Mouse (Mus musculus) heart, postnatal 0 days (tissue): Measurements from ENCODE around the gene Col4a6. TPM values are rescaled to one million over a fixed set of nuclear protein-coding genes. Genes with fewer than 3 reads are reported as not detected.

Experiments used
- ATAC-seq: fragments of 200-750 bp; cut with Nextera tagmentation; 2 replicates; pipeline ENCODE4 v1.8.0; 2017; ENCODE audit warnings: low read depth, moderate number of reproducible peaks, moderate library complexity; ENCODE audit not compliant: insufficient read depth
- DNase-seq: peaks from one replicate; pipeline ENCODE4 v3.0.0-alpha.2; 2016; ENCODE audit warnings: low spot score
- H3K27ac ChIP-seq: fragments of 300-500 bp; sonication (generic); 2 replicates; pipeline ENCODE4 v1.5.1; 2014; ENCODE audit warnings: low read depth, mild to moderate bottlenecking
- H3K27me3 ChIP-seq: fragments of 300-500 bp; sonication (generic); 2 replicates; pipeline ENCODE4 v1.6.1; 2014; ENCODE audit warnings: low read length, mixed read lengths; ENCODE audit not compliant: control insufficient read depth, insufficient read depth
- H3K36me3 ChIP-seq: fragments of 300-500 bp; sonication (generic); replicated peaks from 2 replicates; pipeline ENCODE4 v1.6.1; 2014; ENCODE audit warnings: low read length, mixed read lengths; ENCODE audit not compliant: control insufficient read depth, insufficient read depth
- H3K4me1 ChIP-seq: fragments of 300-500 bp; sonication (generic); 2 replicates; pipeline ENCODE4 v1.6.1; 2014; ENCODE audit warnings: antibody characterized with exemption; ENCODE audit not compliant: control insufficient read depth, insufficient read depth
- H3K4me2 ChIP-seq: fragments of 300-500 bp; sonication (generic); 2 replicates; pipeline ENCODE4 v1.6.1; 2014; ENCODE audit warnings: low read depth, mild to moderate bottlenecking, low read length, moderate library complexity
- H3K4me3 ChIP-seq: fragments of 300-500 bp; sonication (generic); 2 replicates; pipeline ENCODE4 v1.5.1; 2014; ENCODE audit warnings: low read depth, low read length
- H3K9ac ChIP-seq: fragments of 300-500 bp; sonication (generic); replicated peaks from 2 replicates; pipeline ENCODE4 v1.6.1; 2014; ENCODE audit warnings: low read depth, low read length, mixed read lengths
- H3K9me3 ChIP-seq: fragments of 300-500 bp; sonication (generic); replicated peaks from 2 replicates; pipeline ENCODE4 v1.6.1; 2016; ENCODE audit warnings: low read length; ENCODE audit not compliant: control insufficient read depth
- CTCF ChIP-seq: IDR thresholded peaks from 2 replicates; pipeline ENCODE4 v1.5.1; 2016; ENCODE audit warnings: antibody characterized with exemption, control low read depth, low read depth
- EP300 ChIP-seq: IDR thresholded peaks from 2 replicates; pipeline ENCODE4 v1.6.1; 2016; ENCODE audit warnings: antibody characterized with exemption, low read depth
- WGBS: fragments of 180-500 bp; shearing (Covaris S2); extraction: QIAGEN DNeasy Blood & Tissue Kit; methylation state at CpG from one replicate; pipeline ENCODE4 v1.1.7; 2014; 5-methylcytosine and 5-hydroxymethylcytosine counted together
- polyA plus RNA-seq: library from polyadenylated mRNA; unstranded; fragments of >200 nt; fragmentation: Nextera tagmentation; extraction: Ambion mirVana; gene quantifications from 2 replicates; pipeline ENCODE4 v1.2.1, GENCODE M21; 2015
- total RNA-seq: library from RNA; depleted of rRNA; stranded (reverse); fragments of >200 nt; gene quantifications from 2 replicates; pipeline ENCODE4 v1.2.3, GENCODE M21; 2014; ENCODE audit warnings: low replicate concordance

Gene Col4a6
- total and polyA plus RNA-seq, 2 experiments from 2014 or later = 1.9 to 5.6 TPM

DNA sequence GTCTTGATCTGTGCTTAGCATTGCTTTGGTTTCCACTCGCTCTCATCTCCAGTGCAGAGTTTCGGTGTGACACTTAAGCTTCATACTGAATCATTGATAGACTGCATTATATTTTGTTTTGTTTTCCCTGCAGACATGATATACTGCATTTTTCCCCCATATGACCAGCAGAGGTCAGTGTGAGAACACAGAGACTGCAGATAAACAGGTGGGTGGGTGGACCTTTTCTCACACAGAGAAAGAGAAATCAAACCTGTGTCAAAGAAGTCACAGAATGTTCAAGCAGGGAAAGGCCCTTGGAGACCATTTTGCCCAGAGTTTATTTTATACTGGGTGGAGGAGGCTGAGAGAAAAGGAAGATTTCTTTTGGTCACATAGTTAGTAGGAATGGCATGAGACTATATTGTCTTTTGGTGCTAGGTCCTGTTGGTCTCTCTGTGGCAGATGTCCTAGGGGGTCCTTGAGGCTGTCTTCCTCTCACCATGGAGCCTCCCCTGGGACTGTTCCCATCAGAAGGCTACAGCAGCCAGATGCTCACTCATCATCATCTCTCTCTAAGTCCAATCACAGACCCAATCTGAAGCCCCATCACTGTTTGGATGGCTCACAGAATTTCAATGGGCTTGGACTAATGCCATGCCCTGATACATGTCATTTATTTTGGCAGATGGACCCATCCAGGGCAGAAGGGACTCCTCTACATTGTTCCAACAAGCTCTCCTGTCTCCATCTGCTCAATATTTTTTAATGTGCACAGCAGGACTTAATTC is 237.1 kb downstream of the Col4a6 start:
- Histone ChIP-seq H3K4me1 (no peaks in the 10 kb centered on the region), H3K9me3 (no peaks in the 10 kb centered on the region), H3K27me3 (no peaks in the 10 kb centered on the region), H3K4me2 (no peak overlapping the region), H3K9ac (no peak overlapping the region), H3K36me3 (no peaks in the 10 kb centered on the region), H3K4me3 (no peak overlapping the region), H3K27ac (no peak overlapping the region)
- DNase-seq = peak; percentile 35
- TF ChIP-seq EP300 = no peak
- TF ChIP-seq CTCF = peak; percentile 69
- no peak for ATAC-seq
- WGBS = 49% methylated on average over 2 of the region's 2 CpGs

DNA sequence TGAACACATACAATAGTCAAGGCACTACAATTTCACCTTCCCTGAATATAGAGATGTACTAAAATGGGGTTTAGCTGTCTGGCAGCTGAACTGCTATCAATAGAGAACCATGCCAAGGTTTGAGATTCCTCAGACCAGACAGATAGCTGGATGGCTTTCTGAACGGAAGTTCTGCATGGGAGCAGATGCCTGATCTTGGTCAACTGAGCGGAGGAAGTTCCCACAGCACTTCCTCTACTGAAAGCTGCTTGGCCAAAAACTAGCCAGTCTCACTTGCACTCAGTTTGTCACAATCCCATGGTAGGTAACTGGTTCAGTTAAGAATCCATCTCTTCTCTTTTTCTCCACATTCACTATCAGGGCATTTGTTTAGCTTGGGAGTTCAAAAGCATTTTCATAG is 245.7 kb downstream of the Col4a6 start:
- TF ChIP-seq EP300 (no peak), CTCF (no peak)

DNA sequence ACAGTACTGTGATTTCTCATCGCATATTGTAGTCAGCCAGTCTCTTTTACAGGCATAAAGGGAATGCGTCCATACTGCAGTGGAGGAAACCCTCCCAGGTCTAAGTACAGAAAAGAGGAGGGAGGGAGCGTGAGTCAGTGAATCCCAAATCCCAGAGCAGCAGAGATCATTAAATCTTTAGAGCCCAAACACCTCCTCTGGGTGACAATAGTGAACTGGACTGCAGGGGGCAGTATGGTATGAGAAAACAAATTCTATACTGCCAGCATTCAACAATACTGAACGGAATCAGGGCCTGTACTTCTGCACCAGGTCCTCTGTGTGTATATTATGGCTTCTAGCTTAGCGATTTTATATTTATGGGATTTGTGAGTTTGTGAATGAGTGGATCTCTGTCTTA is 261.1 kb downstream of the Col4a6 start:
- TF ChIP-seq CTCF (peak; percentile 47), EP300 (no peak)
- WGBS = 46% methylated on average over 5 of the region's 5 CpGs
- H3K9me3 ChIP-seq = no peaks in the 10 kb centered on the region
- ATAC-seq (no peak), DNase-seq (peak; percentile 6)
- no peak overlapping the region for H3K9ac ChIP-seq
- no peak overlapping the region for H3K27ac ChIP-seq
- no peaks in the 10 kb centered on the region for H3K27me3 ChIP-seq
- H3K4me3 ChIP-seq = no peak overlapping the region
- H3K4me2 ChIP-seq = no peak overlapping the region
- H3K4me1 ChIP-seq = no peaks in the 10 kb centered on the region
- H3K36me3 ChIP-seq = no peaks in the 10 kb centered on the region

More for the DNA sequence above, 245.7 kb downstream of the Col4a6 start:
- no peak overlapping the region for H3K4me2 ChIP-seq
- no peak for DNase-seq
- no peak for ATAC-seq
- WGBS = 66% methylated on average over 2 of the region's 2 CpGs
- H3K9me3 ChIP-seq = no peaks in the 10 kb centered on the region
- no peaks in the 10 kb centered on the region for H3K27me3 ChIP-seq
- no peak overlapping the region for H3K9ac ChIP-seq
- H3K36me3 ChIP-seq = no peaks in the 10 kb centered on the region
- H3K4me3 ChIP-seq = no peak overlapping the region
- H3K4me1 ChIP-seq = no peaks in the 10 kb centered on the region
- H3K27ac ChIP-seq = no peak overlapping the region

DNA sequence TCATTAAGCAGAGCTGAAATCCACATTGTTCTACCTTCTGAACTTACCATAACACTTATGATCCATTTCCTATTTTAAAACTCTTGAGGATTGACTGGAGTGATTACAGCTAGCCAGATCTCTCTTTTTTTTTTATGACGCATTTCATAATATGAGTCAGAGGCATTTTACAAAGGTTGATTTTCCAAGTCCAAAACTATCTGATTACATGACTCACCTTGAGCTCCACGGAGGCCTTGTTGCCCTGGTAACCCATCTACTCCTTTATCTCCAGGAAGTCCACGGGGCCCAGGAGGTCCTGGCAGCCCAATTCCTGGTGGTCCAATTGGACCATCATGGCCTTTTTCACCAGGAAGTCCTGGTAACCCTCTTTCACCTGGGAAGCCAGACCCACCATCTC is 274.9 kb downstream of the Col4a6 start:
- TF ChIP-seq EP300 (no peak), CTCF (no peak)
- Histone ChIP-seq H3K9me3 (no peaks in the 10 kb centered on the region), H3K4me3 (no peak overlapping the region), H3K4me2 (no peak overlapping the region), H3K9ac (no peak overlapping the region), H3K27ac (no peak overlapping the region), H3K4me1 (no peaks in the 10 kb centered on the region), H3K27me3 (no peaks in the 10 kb centered on the region), H3K36me3 (no peaks in the 10 kb centered on the region)
- WGBS = 65% methylated on average over 3 of the region's 3 CpGs
- ATAC-seq (no peak), DNase-seq (no peak)

DNA sequence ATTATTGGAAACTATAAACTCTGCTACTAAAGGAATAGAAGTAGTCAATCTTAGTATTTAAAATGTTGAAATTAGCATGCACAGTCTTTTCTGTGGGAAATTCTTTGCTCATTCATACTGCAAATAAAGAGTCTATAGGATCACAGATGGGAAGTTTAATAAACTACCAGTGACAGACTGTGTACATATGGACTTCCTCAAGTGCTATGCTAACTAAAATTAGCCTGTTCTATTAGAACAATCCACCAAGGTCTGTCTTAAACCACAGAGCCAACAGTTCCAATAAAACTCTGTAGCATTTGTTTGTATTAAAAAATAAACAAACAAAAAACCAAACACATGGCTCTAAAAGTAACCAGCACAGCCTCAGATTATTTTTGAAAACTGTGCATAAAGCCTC is 278.8 kb downstream of the Col4a6 start:
- H3K9ac ChIP-seq = no peak overlapping the region
- no peaks in the 10 kb centered on the region; the same call in 1 of the 2 replicates for H3K27me3 ChIP-seq
- no peak overlapping the region for H3K4me2 ChIP-seq
- no peak overlapping the region for H3K4me3 ChIP-seq
- no peak for ATAC-seq
- H3K36me3 ChIP-seq = no peaks in the 10 kb centered on the region
- no peak for TF ChIP-seq CTCF
- TF ChIP-seq EP300 = no peak
- H3K27ac ChIP-seq = no peak overlapping the region
- DNase-seq = no peak
- no peaks in the 10 kb centered on the region for H3K9me3 ChIP-seq
- H3K4me1 ChIP-seq = no peaks in the 10 kb centered on the region

DNA sequence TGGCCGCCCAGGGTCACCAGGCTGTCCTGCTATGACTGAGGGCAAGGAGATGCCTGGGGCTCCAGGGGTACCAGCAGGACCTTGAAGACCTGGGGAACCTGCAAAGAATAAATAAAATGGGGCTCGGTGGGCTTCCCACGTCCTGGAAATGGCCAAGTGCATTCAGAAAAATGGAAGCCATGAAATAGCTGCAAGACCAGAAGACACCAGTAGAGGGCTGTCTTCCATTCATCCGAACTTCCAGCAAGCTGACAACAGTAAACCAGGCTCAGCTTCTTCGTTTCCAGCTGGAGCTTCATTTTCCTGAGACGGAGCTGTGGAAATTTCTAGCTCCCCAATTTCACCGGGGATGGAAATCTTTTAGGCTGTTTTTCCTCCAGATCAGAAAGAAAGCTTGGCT is 298.5 kb downstream of the Col4a6 start:
- H3K4me3 ChIP-seq = no peak overlapping the region
- H3K27me3 ChIP-seq = no peaks in the 10 kb centered on the region
- H3K9ac ChIP-seq = no peak overlapping the region
- no peak overlapping the region for H3K4me2 ChIP-seq
- 36% methylated on average over 7 of the region's 7 CpGs for WGBS
- peak; percentile 43 for TF ChIP-seq CTCF
- no peak for TF ChIP-seq EP300
- H3K4me1 ChIP-seq = no peaks in the 10 kb centered on the region
- H3K27ac ChIP-seq = no peak overlapping the region
- no peaks in the 10 kb centered on the region for H3K36me3 ChIP-seq
- H3K9me3 ChIP-seq = no peaks in the 10 kb centered on the region
- no peak for DNase-seq
- no peak for ATAC-seq
